Mouse (Mus musculus) midbrain, embryonic 14.5 days (tissue): ENCODE measurements at regions not wholly inside any gene's neighbourhood (a gene's known extent, or its start where the extent isn't known, plus 50 kb on each side); places are given as distances from the start of the nearest gene placed in this dataset.
A peak's percentile ranks its signal among the peaks of the same experiment; 100 is the strongest.

Experiments used
- ATAC-seq: fragments of 200-750 bp; cut with Nextera tagmentation; 2 replicates; pipeline ENCODE4 v1.8.0; 2017; ENCODE audit warnings: moderate number of reproducible peaks, moderate library complexity; ENCODE audit not compliant: low FRiP score, low TSS enrichment
- DNase-seq: peaks from one replicate; pipeline ENCODE4 v3.0.0-alpha.2; 2015
- H3K27ac ChIP-seq: fragments of 300-500 bp; sonication (generic); replicated peaks from 2 replicates; pipeline ENCODE4 v1.5.1; 2014; ENCODE audit warnings: mild to moderate bottlenecking, low read depth, low read length, moderate library complexity
- H3K27me3 ChIP-seq: fragments of 300-500 bp; sonication (generic); 2 replicates; pipeline ENCODE4 v1.6.1; 2014; ENCODE audit warnings: low read length, control low read depth, mixed read lengths; ENCODE audit not compliant: control insufficient read depth, insufficient read depth
- H3K36me3 ChIP-seq: fragments of 300-500 bp; sonication (generic); 2 replicates; pipeline ENCODE4 v1.6.1; 2014; ENCODE audit warnings: low read length, control low read depth; ENCODE audit not compliant: control insufficient read depth, insufficient read depth
- H3K4me1 ChIP-seq: fragments of 300-500 bp; sonication (generic); 2 replicates; pipeline ENCODE4 v1.6.1; 2014; ENCODE audit warnings: mild to moderate bottlenecking, antibody characterized with exemption, low read length, control low read depth; ENCODE audit not compliant: control insufficient read depth, insufficient read depth
- H3K4me2 ChIP-seq: fragments of 300-500 bp; sonication (generic); 2 replicates; pipeline ENCODE4 v1.6.1; 2014; ENCODE audit warnings: mild to moderate bottlenecking, low read length, moderate library complexity
- H3K4me3 ChIP-seq: fragments of 300-500 bp; sonication (generic); replicated peaks from 2 replicates; pipeline ENCODE4 v1.5.1; 2014; ENCODE audit warnings: low read depth, low read length
- H3K9ac ChIP-seq: fragments of 300-500 bp; sonication (generic); replicated peaks from 2 replicates; pipeline ENCODE4 v1.6.1; 2014; ENCODE audit warnings: mild to moderate bottlenecking, low read length, moderate library complexity
- H3K9me3 ChIP-seq: fragments of 300-500 bp; sonication (generic); 2 replicates; pipeline ENCODE4 v1.6.1; 2016; ENCODE audit warnings: low read length, control low read depth, mixed read lengths; ENCODE audit not compliant: control insufficient read depth
- WGBS: fragments of 180-500 bp; shearing (Covaris S2); extraction: QIAGEN DNeasy Blood & Tissue Kit; methylation state at CpG from one replicate; pipeline ENCODE4 v1.1.7; 2014; 5-methylcytosine and 5-hydroxymethylcytosine counted together

DNA sequence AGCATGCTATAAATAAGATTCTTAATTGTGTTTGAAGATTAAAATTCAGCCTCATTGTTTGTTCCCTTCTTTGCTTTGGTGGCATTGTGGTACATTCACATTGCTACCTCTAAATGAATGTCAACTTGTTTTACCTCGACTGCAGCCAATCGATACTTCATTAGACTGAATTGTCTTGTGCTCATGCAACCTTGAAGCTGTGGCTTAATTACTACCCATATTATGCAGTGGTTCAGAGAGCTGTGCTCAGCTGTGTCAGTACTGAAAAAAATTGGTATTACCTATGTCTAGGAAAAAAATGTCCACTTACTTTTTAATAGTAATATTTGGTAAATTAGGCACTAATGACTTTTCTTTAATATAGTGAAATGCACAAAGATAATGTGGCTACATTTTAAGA, 1523.6 kb upstream of the Gm8797 start:
- Histone ChIP-seq H3K27ac (no peak overlapping the region), H3K9me3 (no peaks in the 10 kb centered on the region), H3K4me2 (no peak overlapping the region), H3K9ac (no peak overlapping the region), H3K4me3 (no peak overlapping the region), H3K4me1 (no peaks in the 10 kb centered on the region), H3K27me3 (no peaks in the 10 kb centered on the region), H3K36me3 (no peaks in the 10 kb centered on the region)
- 71% methylated on average over 2 of the region's 2 CpGs for WGBS
- peak; percentile 1 for DNase-seq
- ATAC-seq = no peak

DNA sequence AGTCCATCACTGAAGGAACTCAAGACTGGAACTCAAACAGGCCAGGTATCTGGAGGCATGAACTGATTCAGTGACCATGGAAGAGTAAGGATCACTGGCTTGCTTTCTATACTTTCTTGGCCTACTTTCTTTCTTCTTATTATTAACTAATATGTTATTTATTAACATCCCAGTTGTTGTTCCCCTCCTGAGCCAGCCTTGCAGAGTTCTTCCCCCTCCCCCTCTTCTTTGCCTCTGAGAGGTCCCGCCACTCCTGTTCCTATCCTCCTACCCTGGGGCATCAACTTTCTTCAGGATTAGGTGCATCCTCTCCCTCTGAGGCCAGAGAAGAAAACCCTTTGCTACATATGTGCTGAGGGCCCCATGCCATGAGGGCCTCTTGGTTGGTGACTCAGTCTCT, 1479.2 kb upstream of the Gm8797 start:
- DNase-seq (no peak), ATAC-seq (no peak)
- no peaks in the 10 kb centered on the region for H3K27me3 ChIP-seq
- no peak overlapping the region for H3K27ac ChIP-seq
- H3K4me3 ChIP-seq = no peak overlapping the region
- H3K4me1 ChIP-seq = no peaks in the 10 kb centered on the region
- H3K4me2 ChIP-seq = no peak overlapping the region
- H3K36me3 ChIP-seq = no peaks in the 10 kb centered on the region
- WGBS = 100% methylated on average over 1 of the region's 1 CpGs
- no peaks in the 10 kb centered on the region for H3K9me3 ChIP-seq
- no peak overlapping the region for H3K9ac ChIP-seq

DNA sequence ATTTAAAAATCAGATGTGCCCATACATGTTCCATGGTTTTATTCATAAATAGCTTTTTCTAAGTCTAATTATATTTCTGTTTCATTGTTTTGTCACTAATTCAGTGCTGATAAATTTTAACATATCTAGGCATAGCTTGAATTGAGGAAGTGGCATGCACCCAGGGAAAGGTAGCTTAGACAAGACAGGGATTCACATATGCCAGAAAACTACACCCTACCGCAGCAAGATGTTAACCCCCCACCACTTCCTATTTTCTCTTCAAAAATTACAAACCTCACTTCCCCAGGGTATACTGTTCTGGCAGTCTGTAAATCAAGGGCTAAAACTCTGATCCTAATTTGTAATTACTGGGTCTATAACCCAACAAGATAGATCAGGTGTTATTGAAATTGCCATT, 1476.0 kb upstream of the Gm8797 start:
- WGBS = 36% methylated on average over 1 of the region's 1 CpGs
- ATAC-seq = no peak
- Histone ChIP-seq H3K27me3 (no peaks in the 10 kb centered on the region), H3K4me1 (peaks cover 11% of the 10 kb centered on the region; the same call in 1 of the 2 replicates), H3K4me2 (no peak overlapping the region), H3K9me3 (no peaks in the 10 kb centered on the region), H3K9ac (no peak overlapping the region), H3K27ac (no peak overlapping the region), H3K36me3 (no peaks in the 10 kb centered on the region), H3K4me3 (no peak overlapping the region)
- DNase-seq = no peak

- Histone ChIP-seq H3K27me3 (no peaks in the 10 kb centered on the region), H3K4me3 (no peak overlapping the region), H3K4me1 (peaks cover 11% of the 10 kb centered on the region; the same call in 1 of the 2 replicates), H3K9ac (no peak overlapping the region), H3K4me2 (peak overlapping the region; percentile 3), H3K36me3 (no peaks in the 10 kb centered on the region), H3K27ac (peak overlapping the region; percentile 53), H3K9me3 (no peaks in the 10 kb centered on the region)
- DNase-seq (peak; percentile 88), ATAC-seq (peak; percentile 91)
- WGBS = 2% methylated on average over 3 of the region's 3 CpGs
These were observed 1472.6 kb upstream of the Gm8797 start for GRCm38 (mm10) chr3:4278042-4278441.

DNA sequence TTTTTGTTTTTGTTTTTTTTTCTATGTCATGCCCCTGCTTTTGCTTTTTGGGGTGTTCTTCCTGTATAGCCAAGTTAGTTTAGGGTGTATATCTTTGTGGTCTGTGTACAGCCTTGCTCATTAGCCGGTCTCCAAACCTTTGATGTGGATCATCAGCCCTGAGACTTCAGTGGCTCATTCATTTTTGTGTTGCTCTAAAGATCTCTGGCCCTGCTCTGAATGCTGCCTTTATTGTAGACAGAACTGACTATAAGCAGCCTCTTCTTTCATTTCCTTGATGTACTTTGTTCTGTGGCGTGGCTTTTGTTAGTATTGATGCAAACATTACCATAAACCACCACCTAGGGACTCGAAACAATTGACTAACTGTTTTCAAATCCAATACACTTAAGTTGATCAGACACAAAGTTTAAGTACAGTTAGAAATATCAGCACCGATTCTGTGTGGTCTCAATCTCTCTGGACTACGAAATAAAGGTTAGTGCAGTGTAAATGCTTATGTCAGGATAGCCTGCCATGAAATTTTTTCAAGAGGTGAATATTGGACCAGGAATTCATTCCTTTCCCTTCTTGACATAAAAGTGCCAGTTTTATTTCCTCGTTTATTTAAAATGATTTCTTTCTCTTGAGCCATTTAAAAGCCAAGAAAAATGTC, 1470.1 kb upstream of the Gm8797 start:
- peaks cover 11% of the 10 kb centered on the region; the same call in 1 of the 2 replicates for H3K4me1 ChIP-seq
- no peaks in the 10 kb centered on the region for H3K36me3 ChIP-seq
- no peak overlapping the region for H3K4me2 ChIP-seq
- WGBS = 3% methylated on average over 6 of the region's 6 CpGs
- peak overlapping the region; percentile 55 for H3K27ac ChIP-seq
- H3K9ac ChIP-seq = no peak overlapping the region
- DNase-seq (no peak), ATAC-seq (no peak)
- H3K9me3 ChIP-seq = no peaks in the 10 kb centered on the region
- H3K4me3 ChIP-seq = no peak overlapping the region
- H3K27me3 ChIP-seq = no peaks in the 10 kb centered on the region

DNA sequence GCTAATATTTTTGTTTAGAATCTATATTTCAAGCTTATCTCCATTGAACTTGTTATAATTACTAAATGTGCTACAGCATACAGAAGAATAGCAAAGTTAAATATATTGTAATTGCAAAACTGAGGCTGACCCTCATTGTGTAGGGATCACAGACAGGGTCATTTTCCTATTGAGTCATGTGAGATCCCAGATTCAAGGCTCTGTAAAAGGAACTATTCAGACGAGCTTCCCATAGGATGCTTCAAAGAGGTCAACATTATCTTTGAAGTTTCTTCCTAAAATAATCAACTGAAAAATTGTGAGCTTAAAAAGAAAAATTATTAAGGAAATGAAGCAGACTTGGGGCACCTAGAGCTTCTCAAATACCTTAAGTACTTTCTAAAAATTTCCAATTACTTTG, 1469.5 kb upstream of the Gm8797 start:
- Histone ChIP-seq H3K4me1 (peaks cover 11% of the 10 kb centered on the region; the same call in 1 of the 2 replicates), H3K4me3 (no peak overlapping the region), H3K36me3 (no peaks in the 10 kb centered on the region), H3K27me3 (no peaks in the 10 kb centered on the region), H3K9ac (no peak overlapping the region), H3K4me2 (no peak overlapping the region), H3K9me3 (no peaks in the 10 kb centered on the region), H3K27ac (no peak overlapping the region)
- no peak for DNase-seq
- WGBS = 0% methylated on average over 1 of the region's 1 CpGs
- no peak for ATAC-seq

GRCm38 (mm10) chr3:4287141-4287540, 1463.5 kb upstream of the Gm8797 start:
- 82% methylated on average over 1 of the region's 1 CpGs for WGBS
- Histone ChIP-seq H3K4me3 (no peak overlapping the region), H3K9ac (no peak overlapping the region), H3K4me2 (no peak overlapping the region), H3K4me1 (no peaks in the 10 kb centered on the region), H3K36me3 (no peaks in the 10 kb centered on the region), H3K27me3 (no peaks in the 10 kb centered on the region), H3K27ac (no peak overlapping the region), H3K9me3 (no peaks in the 10 kb centered on the region)
- DNase-seq (no peak), ATAC-seq (no peak)

DNA sequence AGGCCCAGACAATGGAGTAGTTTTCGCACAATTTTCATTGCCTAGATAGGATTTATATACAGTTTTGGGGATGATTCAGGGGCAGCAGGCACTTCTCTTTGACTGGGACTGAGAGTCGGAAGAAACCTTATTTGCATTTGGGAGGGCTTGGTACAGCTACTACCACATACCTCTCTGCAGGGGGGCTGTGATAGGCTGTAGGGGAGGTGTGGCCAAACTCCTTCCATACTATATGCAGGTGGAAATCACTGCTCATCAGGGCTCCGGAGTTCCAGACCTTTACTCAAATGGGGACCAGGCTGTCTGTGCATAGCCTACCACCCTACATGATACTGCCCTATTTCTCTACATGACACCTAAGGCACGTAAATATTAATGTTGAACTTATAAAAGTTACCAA, 1414.2 kb upstream of the Gm8797 start:
- H3K36me3 ChIP-seq = no peaks in the 10 kb centered on the region
- no peaks in the 10 kb centered on the region for H3K9me3 ChIP-seq
- no peaks in the 10 kb centered on the region for H3K27me3 ChIP-seq
- 80% methylated on average over 4 of the region's 4 CpGs for WGBS
- no peak overlapping the region for H3K9ac ChIP-seq
- H3K4me3 ChIP-seq = no peak overlapping the region
- ATAC-seq (no peak), DNase-seq (no peak)
- H3K27ac ChIP-seq = no peak overlapping the region
- no peak overlapping the region for H3K4me2 ChIP-seq
- H3K4me1 ChIP-seq = no peaks in the 10 kb centered on the region

DNA sequence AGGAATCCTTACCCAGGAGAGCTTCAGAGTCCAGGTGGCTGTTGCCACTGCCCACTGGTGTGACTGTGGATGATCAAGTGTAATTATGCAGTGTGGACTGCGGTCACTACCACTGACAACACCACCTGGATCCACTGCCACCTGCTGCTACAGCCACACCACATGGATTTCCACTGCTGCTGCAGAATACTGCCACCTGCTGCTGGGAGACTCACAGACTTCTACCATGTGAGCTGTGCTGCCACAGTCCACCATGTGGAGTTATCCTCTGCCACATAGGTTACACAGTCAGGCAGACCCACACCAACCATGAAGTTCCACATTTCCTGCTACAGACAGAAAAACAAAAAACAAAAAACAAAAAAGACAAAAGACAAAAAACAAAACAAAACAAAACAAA, 1411.5 kb upstream of the Gm8797 start:
- Histone ChIP-seq H3K9ac (no peak overlapping the region), H3K27me3 (no peaks in the 10 kb centered on the region), H3K4me2 (no peak overlapping the region), H3K36me3 (no peaks in the 10 kb centered on the region), H3K4me3 (no peak overlapping the region), H3K9me3 (no peaks in the 10 kb centered on the region), H3K4me1 (no peaks in the 10 kb centered on the region), H3K27ac (no peak overlapping the region)
- ATAC-seq (no peak), DNase-seq (no peak)
- WGBS = 81% methylated on average over 1 of the region's 1 CpGs
